ENCODE assay signal across 20 mouse cellular contexts in genomic region chr1:90481708-90482107, GRCm38 (mm10).
A peak's percentile ranks its signal among the peaks of the same experiment; 100 is the strongest.
DNase-seq lines count a peak whose midpoint lies in the region; ATAC-seq and TF ChIP-seq lines count a peak whose summit lies in the region.
"Had no signal": no experiment of that assay in that cellular context is flagged by ENCODE, and none has a peak within 500 bp of the region (broad histone marks: within the 10 kb centered on the region; RNA-seq: fewer than 3 reads in every experiment).

No protein-coding gene starts in this region.

- no peak for TF ChIP-seq CTCF in stomach, postnatal 0 days (IDR thresholded peaks at IDR 0.05; ENCODE audit: low read depth)

- ATAC-seq in hindbrain, embryonic 16.5 days = no peak
- no peak for ATAC-seq in stomach, embryonic 14.5 days (ENCODE audit: insufficient number of reproducible peaks, insufficient read depth, low FRiP score, low read depth)
- ATAC-seq in stomach, postnatal 0 days (ENCODE audit: low FRiP score, low TSS enrichment) = no peak
- ATAC-seq in stomach, embryonic 16.5 days (ENCODE audit: insufficient read depth, low FRiP score) = no peak
- ATAC-seq: hindbrain, postnatal 0 days had no signal

- DNase-seq in hindbrain, embryonic 10.5 days (ENCODE audit: low spot score) = no peak
- no peak for DNase-seq in stomach, postnatal 0 days (ENCODE audit: low spot score)
- DNase-seq in limb, embryonic 10.5 days (ENCODE audit: low spot score) = no peak
- DNase-seq in cerebellum, postnatal 14 days = no peak
- no peak for DNase-seq in cerebellum, adult 11-12 months
- DNase-seq: cerebellum, adult 2 months; embryo, embryonic 11 days; gastrocnemius, postnatal 25 days; heart, postnatal 4 days; kidney, postnatal 10 days; lung, postnatal 4 days; thymus, postnatal 25 days had no signal

- TF ChIP-seq EP300 in stomach, postnatal 0 days (optimal IDR thresholded peaks at IDR 0.05) = no peak

- no peaks in the 10 kb centered on the region for H3K9me3 ChIP-seq in hindbrain, embryonic 10.5 days
- H3K9me3 ChIP-seq in hindbrain, embryonic 16.5 days (ENCODE audit: control insufficient read depth, low read length) = no peaks in the 10 kb centered on the region
- H3K9me3 ChIP-seq in stomach, embryonic 14.5 days (ENCODE audit: control insufficient read depth, low read depth, low read length) = 0 out of 2 replicates have a peak, but pooled peaks cover 2% of the 10 kb centered on the region
- no peaks in the 10 kb centered on the region for H3K9me3 ChIP-seq in stomach, postnatal 0 days (ENCODE audit: control insufficient read depth, low read length)
- H3K9me3 ChIP-seq in limb, embryonic 10.5 days (replicated peaks) = no peaks in the 10 kb centered on the region
- H3K9me3 ChIP-seq in stomach, embryonic 16.5 days (replicated peaks; ENCODE audit: control insufficient read depth, low read length) = no peaks in the 10 kb centered on the region
- H3K9me3 ChIP-seq: heart, embryonic 15.5 days; lung, embryonic 15.5 days had no signal

- H3K36me3 ChIP-seq in hindbrain, embryonic 10.5 days = no peaks in the 10 kb centered on the region
- no peaks in the 10 kb centered on the region for H3K36me3 ChIP-seq in hindbrain, embryonic 16.5 days (ENCODE audit: control insufficient read depth, insufficient read depth, low read length)
- no peaks in the 10 kb centered on the region for H3K36me3 ChIP-seq in stomach, embryonic 14.5 days (ENCODE audit: control insufficient read depth, insufficient read depth, low read length)
- no peaks in the 10 kb centered on the region for H3K36me3 ChIP-seq in stomach, postnatal 0 days (ENCODE audit: control insufficient read depth, insufficient read depth, low read length)
- H3K36me3 ChIP-seq in limb, embryonic 10.5 days = no peaks in the 10 kb centered on the region
- H3K36me3 ChIP-seq in stomach, embryonic 16.5 days (ENCODE audit: control insufficient read depth, insufficient read depth, low read length) = no peaks in the 10 kb centered on the region
- H3K36me3 ChIP-seq: heart, embryonic 15.5 days; lung, embryonic 15.5 days had no signal

- no peak overlapping the region for H3K4me2 ChIP-seq in hindbrain, embryonic 16.5 days (ENCODE audit: low read length)
- no peak overlapping the region for H3K4me2 ChIP-seq in stomach, embryonic 14.5 days (replicated peaks; ENCODE audit: low read depth, low read length)
- no peak overlapping the region for H3K4me2 ChIP-seq in stomach, postnatal 0 days (replicated peaks; ENCODE audit: low read depth)
- H3K4me2 ChIP-seq in stomach, embryonic 16.5 days (ENCODE audit: low read depth, low read length) = no peak overlapping the region
- H3K4me2 ChIP-seq: heart, embryonic 15.5 days; lung, embryonic 15.5 days had no signal

- 80% methylated on average over 5 of the region's 5 CpGs for WGBS in hindbrain, embryonic 10.5 days
- 57% methylated on average over 5 of the region's 5 CpGs for WGBS in hindbrain, embryonic 16.5 days
- 40% methylated on average over 5 of the region's 5 CpGs for WGBS in stomach, embryonic 14.5 days
- WGBS in stomach, postnatal 0 days = 36% methylated on average over 5 of the region's 5 CpGs
- 55% methylated on average over 5 of the region's 5 CpGs for WGBS in limb, embryonic 10.5 days
- WGBS in stomach, embryonic 16.5 days = 47% methylated on average over 5 of the region's 5 CpGs

- H3K27me3 ChIP-seq in hindbrain, embryonic 10.5 days (ENCODE audit: insufficient read depth, poor library complexity, severe bottlenecking) = 0 out of 2 replicates have a peak, but pooled peaks cover 4% of the 10 kb centered on the region
- H3K27me3 ChIP-seq in hindbrain, embryonic 16.5 days (replicated peaks; ENCODE audit: control insufficient read depth, insufficient read depth, low read length) = no peaks in the 10 kb centered on the region
- H3K27me3 ChIP-seq in stomach, embryonic 14.5 days (ENCODE audit: control insufficient read depth, insufficient read depth, low read length) = no peaks in the 10 kb centered on the region
- no peaks in the 10 kb centered on the region for H3K27me3 ChIP-seq in stomach, postnatal 0 days (ENCODE audit: control insufficient read depth, insufficient read depth, low read length)
- H3K27me3 ChIP-seq in limb, embryonic 10.5 days (ENCODE audit: low read depth, poor library complexity, severe bottlenecking) = 0 out of 2 replicates have a peak, but pooled peaks cover 4% of the 10 kb centered on the region
- H3K27me3 ChIP-seq in stomach, embryonic 16.5 days (ENCODE audit: control insufficient read depth, insufficient read depth, low read length) = no peaks in the 10 kb centered on the region
- H3K27me3 ChIP-seq: CH12.LX; heart, embryonic 15.5 days had no signal

- H3K9ac ChIP-seq in hindbrain, embryonic 16.5 days (ENCODE audit: low read depth, low read length) = no peak overlapping the region
- no peak overlapping the region for H3K9ac ChIP-seq in stomach, embryonic 14.5 days (replicated peaks; ENCODE audit: low read depth, low read length)
- H3K9ac ChIP-seq in stomach, postnatal 0 days (ENCODE audit: low read length) = no peak overlapping the region
- no peak overlapping the region for H3K9ac ChIP-seq in stomach, embryonic 16.5 days (ENCODE audit: low read length)
- H3K9ac ChIP-seq: heart, embryonic 15.5 days; liver, embryonic 14.5 days; lung, embryonic 15.5 days had no signal

- H3K4me1 ChIP-seq in hindbrain, embryonic 10.5 days (replicated peaks) = peaks cover 16% of the 10 kb centered on the region
- no peaks in the 10 kb centered on the region; the same call in 1 of the 2 replicates for H3K4me1 ChIP-seq in hindbrain, embryonic 16.5 days (ENCODE audit: control insufficient read depth, insufficient read depth, low read depth, low read length)
- H3K4me1 ChIP-seq in stomach, embryonic 14.5 days (ENCODE audit: control insufficient read depth, insufficient read depth, low read length) = peaks cover 10% of the 10 kb centered on the region
- no peaks in the 10 kb centered on the region; the same call in 1 of the 2 replicates for H3K4me1 ChIP-seq in stomach, postnatal 0 days (replicated peaks; ENCODE audit: control insufficient read depth, insufficient read depth)
- peaks cover 30% of the 10 kb centered on the region for H3K4me1 ChIP-seq in limb, embryonic 10.5 days
- H3K4me1 ChIP-seq in stomach, embryonic 16.5 days (ENCODE audit: control insufficient read depth, insufficient read depth, low read length) = peaks cover 14% of the 10 kb centered on the region; the same call in 1 of the 2 replicates
- H3K4me1 ChIP-seq: heart, embryonic 15.5 days had no signal

- H3K4me3 ChIP-seq in hindbrain, embryonic 10.5 days = no peak overlapping the region
- H3K4me3 ChIP-seq in hindbrain, embryonic 16.5 days (ENCODE audit: low read length) = no peak overlapping the region
- H3K4me3 ChIP-seq in stomach, embryonic 14.5 days (ENCODE audit: low read depth, low read length) = no peak overlapping the region
- H3K4me3 ChIP-seq in stomach, postnatal 0 days (ENCODE audit: low read depth, low read length) = no peak overlapping the region
- no peak overlapping the region for H3K4me3 ChIP-seq in limb, embryonic 10.5 days
- no peak overlapping the region for H3K4me3 ChIP-seq in stomach, embryonic 16.5 days (replicated peaks; ENCODE audit: low read length)
- H3K4me3 ChIP-seq: heart, embryonic 15.5 days; lung, embryonic 15.5 days had no signal

- H3K27ac ChIP-seq in hindbrain, embryonic 10.5 days = peak overlapping the region; percentile 23; the same call in 1 of the 2 replicates
- no peak overlapping the region for H3K27ac ChIP-seq in hindbrain, embryonic 16.5 days (ENCODE audit: low read depth, low read length)
- H3K27ac ChIP-seq in stomach, embryonic 14.5 days (ENCODE audit: low read length) = peak overlapping the region; percentile 29; the same call in 1 of the 2 replicates
- H3K27ac ChIP-seq in stomach, postnatal 0 days (replicated peaks) = no peak overlapping the region
- peak overlapping the region; percentile 73; the same call in 1 of the 2 replicates for H3K27ac ChIP-seq in limb, embryonic 10.5 days
- peak overlapping the region; percentile 56 for H3K27ac ChIP-seq in stomach, embryonic 16.5 days (ENCODE audit: low read length)
- H3K27ac ChIP-seq: heart, embryonic 15.5 days; hindbrain, postnatal 0 days; liver, embryonic 14.5 days; lung, embryonic 15.5 days had no signal

Comparison
In these comparisons a context has a peak if more than half of its experiments do, and no peak if none do; other contexts are left out.
1. H3K27ac ChIP-seq: peak in hindbrain, embryonic 10.5 days (single experiment), stomach, embryonic 14.5 days (single experiment), limb, embryonic 10.5 days (single experiment) and stomach, embryonic 16.5 days (single experiment); none in hindbrain, embryonic 16.5 days (single experiment) and stomach, postnatal 0 days (single experiment).